Comparison of ENCODE assay signal across 8 mouse cellular contexts in the genomic region with DNA sequence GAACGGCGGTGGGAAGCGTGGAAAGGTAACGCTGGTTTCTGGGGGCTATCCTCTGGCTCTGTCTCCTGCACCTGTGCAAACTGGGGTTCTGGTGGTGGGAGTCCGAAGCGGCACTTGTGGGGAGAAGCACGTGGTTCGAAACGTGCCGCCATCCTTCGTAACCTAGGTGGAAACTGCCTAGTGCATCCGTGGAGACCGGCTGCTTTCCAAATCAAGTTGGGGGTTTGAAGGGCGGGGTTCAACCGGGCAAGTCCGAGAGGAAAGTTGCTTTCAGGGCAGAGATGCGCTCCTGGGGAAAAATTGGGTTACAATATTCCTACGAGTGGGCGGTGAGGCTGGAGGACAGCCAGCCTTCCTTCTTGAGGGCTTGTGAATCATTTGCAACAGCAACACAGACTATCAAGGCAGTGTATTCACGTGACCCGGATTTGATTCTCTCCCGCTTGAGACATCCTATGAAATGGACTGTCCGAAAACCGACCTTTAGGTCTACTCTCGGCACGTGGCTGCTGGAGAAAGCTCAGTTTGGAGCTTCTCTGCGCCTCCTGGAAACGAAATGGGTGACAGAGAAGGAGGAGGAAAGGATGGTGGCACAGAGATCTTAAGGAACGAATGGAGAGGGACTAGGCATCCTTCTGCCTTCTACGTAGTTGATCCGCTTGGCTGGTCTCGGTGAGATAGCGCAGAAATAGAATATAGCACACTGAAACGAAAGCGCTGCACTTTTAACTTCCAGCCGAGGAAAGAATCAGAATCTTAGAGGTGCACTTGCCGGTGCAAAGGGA. TPM values are rescaled to one million over a fixed set of nuclear protein-coding genes. Genes with fewer than 3 reads are reported as not detected.
DNase-seq lines count a peak whose midpoint lies in the region; ATAC-seq and TF ChIP-seq lines count a peak whose summit lies in the region.

No protein-coding gene starts in this region.

- no peaks in the 10 kb centered on the region for H3K36me3 ChIP-seq in forebrain, embryonic 11.5 days (ENCODE audit: control insufficient read depth, insufficient read depth, low read length)
- H3K36me3 ChIP-seq in hindbrain, postnatal 0 days (ENCODE audit: insufficient read depth, low read length) = no peaks in the 10 kb centered on the region
- no peaks in the 10 kb centered on the region for H3K36me3 ChIP-seq in midbrain, embryonic 16.5 days (ENCODE audit: control insufficient read depth, insufficient read depth, low read length)
- H3K36me3 ChIP-seq in testis, adult 2 months (ENCODE audit: control insufficient read depth, insufficient read depth, low read length) = no peaks in the 10 kb centered on the region

- no peaks in the 10 kb centered on the region for H3K27me3 ChIP-seq in forebrain, embryonic 11.5 days (ENCODE audit: control insufficient read depth, insufficient read depth, low read length)
- no peaks in the 10 kb centered on the region for H3K27me3 ChIP-seq in hindbrain, postnatal 0 days (ENCODE audit: insufficient read depth, low read length)
- no peaks in the 10 kb centered on the region for H3K27me3 ChIP-seq in midbrain, embryonic 16.5 days (ENCODE audit: control insufficient read depth, insufficient read depth, low read depth, low read length)
- no peaks in the 10 kb centered on the region for H3K27me3 ChIP-seq in testis, adult 2 months (ENCODE audit: control insufficient read depth, insufficient read depth, low read length)

- no peak for TF ChIP-seq POLR2A in testis, adult 2 months (IDR thresholded peaks at IDR 0.05; ENCODE audit: control insufficient read depth, low read depth, low read length)

- H3K4me3 ChIP-seq in gastrocnemius, adult 2 months = peak overlapping the region; percentile 69
- peak overlapping the region; percentile 57 for H3K4me3 ChIP-seq in forebrain, embryonic 11.5 days (ENCODE audit: low read depth, low read length)
- H3K4me3 ChIP-seq in hindbrain, postnatal 0 days (ENCODE audit: low read length) = peak overlapping the region; percentile 53
- H3K4me3 ChIP-seq in midbrain, embryonic 16.5 days (ENCODE audit: low read depth, low read length) = peak overlapping the region; percentile 65
- H3K4me3 ChIP-seq in testis, adult 2 months (ENCODE audit: control insufficient read depth, low read depth, low read length) = peak overlapping the region; percentile 59

- no peaks in the 10 kb centered on the region for H3K9me3 ChIP-seq in forebrain, embryonic 11.5 days (ENCODE audit: control insufficient read depth, low read length)
- H3K9me3 ChIP-seq in hindbrain, postnatal 0 days (ENCODE audit: low read length) = no peaks in the 10 kb centered on the region
- no peaks in the 10 kb centered on the region for H3K9me3 ChIP-seq in midbrain, embryonic 16.5 days (replicated peaks; ENCODE audit: control insufficient read depth, low read length, poor library complexity, severe bottlenecking)

- H3K27ac ChIP-seq in gastrocnemius, adult 2 months = no peak overlapping the region
- peak overlapping the region; percentile 46; the same call in 1 of the 2 replicates for H3K27ac ChIP-seq in forebrain, embryonic 11.5 days (ENCODE audit: low read depth, low read length)
- peak overlapping the region; percentile 85 for H3K27ac ChIP-seq in hindbrain, postnatal 0 days
- H3K27ac ChIP-seq in midbrain, embryonic 16.5 days (ENCODE audit: low read length) = peak overlapping the region; percentile 74
- H3K27ac ChIP-seq in testis, adult 2 months (ENCODE audit: control insufficient read depth, insufficient read depth, low read depth, low read length) = no peak overlapping the region

- no peak for TF ChIP-seq CTCF in gastrocnemius, adult 2 months (IDR thresholded peaks at IDR 0.05)
- TF ChIP-seq CTCF in hindbrain, postnatal 0 days (IDR thresholded peaks at IDR 0.05; ENCODE audit: low read depth) = no peak
- TF ChIP-seq CTCF in testis, adult 2 months (IDR thresholded peaks at IDR 0.05; ENCODE audit: control insufficient read depth, insufficient read depth, insufficient replicate concordance, low read depth, low read length) = no peak

- intact Hi-C loops in gastrocnemius, adult 2 months (cut with DNase I) = no loop called here
- intact Hi-C loops in left cerebral cortex, postnatal 10 days (cut with DNase I) = no loop called here

- under 1% methylated on average over 37 of the region's 37 CpGs for WGBS in forebrain, embryonic 11.5 days
- under 1% methylated on average over 37 of the region's 37 CpGs for WGBS in hindbrain, postnatal 0 days
- under 1% methylated on average over 37 of the region's 37 CpGs for WGBS in midbrain, embryonic 16.5 days

- peak; percentile 15 for DNase-seq in gastrocnemius, adult 2 months
- DNase-seq in gastrocnemius, adult 18-20 months (ENCODE audit: low spot score) = no peak
- DNase-seq in c-Kit-positive CD71-positive TER-119-positive erythroid progenitor cells, embryonic 14.5 days (ENCODE audit: low spot score) = peak; percentile 0
- DNase-seq in forebrain, embryonic 11.5 days (ENCODE audit: low spot score) = peak; percentile 63
- peak; percentile 62 for DNase-seq in hindbrain, postnatal 0 days (ENCODE audit: low spot score)
- DNase-seq in left cerebral cortex, postnatal 10 days (ENCODE audit: extremely low spot score in 1 of 2, low spot score in 2 of 2) = peak; percentile 56 to 65

- H3K4me2 ChIP-seq in forebrain, embryonic 11.5 days (ENCODE audit: low read depth, low read length, severe bottlenecking) = peak overlapping the region; percentile 94
- peak overlapping the region; percentile 83 for H3K4me2 ChIP-seq in hindbrain, postnatal 0 days (ENCODE audit: low read depth, low read length)
- H3K4me2 ChIP-seq in midbrain, embryonic 16.5 days (ENCODE audit: low read length) = peak overlapping the region; percentile 84

- H3K4me1 ChIP-seq in forebrain, embryonic 11.5 days (replicated peaks; ENCODE audit: control insufficient read depth, insufficient read depth, low read length) = no peaks in the 10 kb centered on the region
- H3K4me1 ChIP-seq in hindbrain, postnatal 0 days (ENCODE audit: insufficient read depth, low read length) = no peaks in the 10 kb centered on the region
- 0 out of 2 replicates have a peak, but pooled peaks cover 2% of the 10 kb centered on the region for H3K4me1 ChIP-seq in midbrain, embryonic 16.5 days (ENCODE audit: control insufficient read depth, insufficient read depth, low read length)
- peaks cover 6% of the 10 kb centered on the region; the same call in 1 of the 2 replicates for H3K4me1 ChIP-seq in testis, adult 2 months (ENCODE audit: control insufficient read depth, insufficient read depth, low read length)

- ATAC-seq in forebrain, embryonic 11.5 days (replicated peaks; ENCODE audit: low FRiP score) = peak; percentile 49
- ATAC-seq in hindbrain, postnatal 0 days = peak; percentile 52
- ATAC-seq in midbrain, embryonic 16.5 days = peak; percentile 61

- peak overlapping the region; percentile 65 for H3K9ac ChIP-seq in forebrain, embryonic 11.5 days (ENCODE audit: low read length)
- peak overlapping the region; percentile 78 for H3K9ac ChIP-seq in hindbrain, postnatal 0 days (replicated peaks; ENCODE audit: low read length)
- peak overlapping the region; percentile 73 for H3K9ac ChIP-seq in midbrain, embryonic 16.5 days (ENCODE audit: low read depth, low read length)

RNA-seq across cellular contexts. Expression of a gene that starts 0.9 kb away (rescaled TPM):
- under 1 TPM; 0.08 to 0.20 TPM for total RNA-seq in gastrocnemius, adult 2 months (2021)
- total RNA-seq in gastrocnemius, adult 18-20 months (2021) = under 1 TPM in 1 of 2 experiments, not detected in 1; 0.23 TPM
- 15.3 and 17.1 TPM in 2 replicates for polyA plus RNA-seq in forebrain, embryonic 11.5 days (2014; fragmentation: Nextera tagmentation; extraction: Ambion mirVana)
- 58.8 and 61.3 TPM in 2 replicates for total RNA-seq in hindbrain, postnatal 0 days (2014; rRNA removed)
- polyA plus RNA-seq in hindbrain, postnatal 0 days (2015; fragmentation: Nextera tagmentation; extraction: Ambion mirVana) = 79.5 and 81.4 TPM in 2 replicates
- total RNA-seq in left cerebral cortex, postnatal 10 days (2021) = 100 to 1,000 TPM; 112 to 121 TPM
- 67.4 and 70.4 TPM in 2 replicates for polyA plus RNA-seq in midbrain, embryonic 16.5 days (2015; fragmentation: Nextera tagmentation; extraction: Ambion mirVana)
- 0.02 TPM in 1 of 2 replicates, not detected in the other for polyA plus RNA-seq in testis, adult 2 months (2012; rRNA removed)

Comparison
In these comparisons a context has a peak if more than half of its experiments do, and no peak if none do; other contexts are left out.
1. H3K27ac ChIP-seq: peak in forebrain, embryonic 11.5 days (single experiment), hindbrain, postnatal 0 days (single experiment) and midbrain, embryonic 16.5 days (single experiment); none in gastrocnemius, adult 2 months (single experiment) and testis, adult 2 months (single experiment).
2. RNA of a gene that starts 0.9 kb away (total RNA-seq): 112 to 121 TPM in left cerebral cortex, postnatal 10 days and 58.8 to 61.3 TPM in hindbrain, postnatal 0 days; 0.23 TPM in gastrocnemius, adult 18-20 months and 0.08 to 0.20 TPM in gastrocnemius, adult 2 months; every median in the first group is over 10 times any median in the second.
3. Peak in every context shown above with its lines, with median percentiles within 50 percentile points of each other: H3K4me3 ChIP-seq, ATAC-seq, H3K4me2 ChIP-seq and H3K9ac ChIP-seq.